Mouse (Mus musculus): ENCODE results near the gene Adam1a. TPM values are rescaled to one million over a fixed set of nuclear protein-coding genes. Genes with fewer than 3 reads are reported as not detected.

Adam1a gene
- polyA plus RNA-seq (2014; fragmentation: Illumina TruSeq; extraction: RNeasy Lipid Tissue Mini Kit (QIAGEN cat#74804); ENCODE audit: low read depth, low replicate concordance) = 6.5 TPM

GRCm38 (mm10) chr5:121544910-121545792, at the start of gene Adam1a, which contains the start of gene Gm42878:
TSS of gene Adam1a (minus strand) at chr5:121545482.
TSS of gene Gm42878 (minus strand) at chr5:121545482.

GRCm38 (mm10) chr5:121593451-121594401, 48.4 kb upstream of the Adam1a start, which contains the start of gene Aldh2:
TSS of gene Aldh2 (minus strand) at chr5:121593824.

GRCm38 (mm10) chr5:121545793-121546529, 679 bp upstream of the Adam1a start, which contains the start of gene Mapkapk5:
TSS of gene Mapkapk5 (minus strand) at chr5:121545905.

GRCm38 (mm10) chr5:121503231-121503630, 42.1 kb downstream of the Adam1a start, which contains the start of gene Adam1b:
TSS of gene Adam1b (minus strand) at chr5:121503435.

Other genes with a start within 250 kb of the Adam1a start
- gene Trafd1, start 159.8 kb downstream of the Adam1a start, polyA plus RNA-seq (2014; fragmentation: Illumina TruSeq; extraction: RNeasy Lipid Tissue Mini Kit (QIAGEN cat#74804); ENCODE audit: low read depth, low replicate concordance) = 79.0 TPM
- 10.2 TPM for gene Naa25, start 147.5 kb downstream of the Adam1a start, polyA plus RNA-seq (2014; fragmentation: Illumina TruSeq; extraction: RNeasy Lipid Tissue Mini Kit (QIAGEN cat#74804); ENCODE audit: low read depth, low replicate concordance)
- 4.9 TPM for gene Tmem116, start 93.6 kb downstream of the Adam1a start, polyA plus RNA-seq (2014; fragmentation: Illumina TruSeq; extraction: RNeasy Lipid Tissue Mini Kit (QIAGEN cat#74804); ENCODE audit: low read depth, low replicate concordance)
- gene Erp29, start 93.0 kb downstream of the Adam1a start, polyA plus RNA-seq (2014; fragmentation: Illumina TruSeq; extraction: RNeasy Lipid Tissue Mini Kit (QIAGEN cat#74804); ENCODE audit: low read depth, low replicate concordance) = 212 TPM
- 2.4 TPM for gene Adam1b, start 42.0 kb downstream of the Adam1a start, polyA plus RNA-seq (2014; fragmentation: Illumina TruSeq; extraction: RNeasy Lipid Tissue Mini Kit (QIAGEN cat#74804); ENCODE audit: low read depth, low replicate concordance)
- not detected for gene Gm42878, start within 50 bp of the Adam1a start, polyA plus RNA-seq (2014; fragmentation: Illumina TruSeq; extraction: RNeasy Lipid Tissue Mini Kit (QIAGEN cat#74804); ENCODE audit: low read depth, low replicate concordance)
- gene Mapkapk5, start 423 bp upstream of the Adam1a start, polyA plus RNA-seq (2014; fragmentation: Illumina TruSeq; extraction: RNeasy Lipid Tissue Mini Kit (QIAGEN cat#74804); ENCODE audit: low read depth, low replicate concordance) = 58.8 TPM
- gene Aldh2, start 48.3 kb upstream of the Adam1a start, polyA plus RNA-seq (2014; fragmentation: Illumina TruSeq; extraction: RNeasy Lipid Tissue Mini Kit (QIAGEN cat#74804); ENCODE audit: low read depth, low replicate concordance) = 893 TPM
- gene Acad12, start 73.5 kb upstream of the Adam1a start, polyA plus RNA-seq (2014; fragmentation: Illumina TruSeq; extraction: RNeasy Lipid Tissue Mini Kit (QIAGEN cat#74804); ENCODE audit: low read depth, low replicate concordance) = 19.0 TPM
- gene Acad10, start 115.0 kb upstream of the Adam1a start, polyA plus RNA-seq (2014; fragmentation: Illumina TruSeq; extraction: RNeasy Lipid Tissue Mini Kit (QIAGEN cat#74804); ENCODE audit: low read depth, low replicate concordance) = 12.7 TPM
- 37.9 TPM for gene Brap, start 115.1 kb upstream of the Adam1a start, polyA plus RNA-seq (2014; fragmentation: Illumina TruSeq; extraction: RNeasy Lipid Tissue Mini Kit (QIAGEN cat#74804); ENCODE audit: low read depth, low replicate concordance)
- gene Atxn2, start 165.9 kb upstream of the Adam1a start, polyA plus RNA-seq (2014; fragmentation: Illumina TruSeq; extraction: RNeasy Lipid Tissue Mini Kit (QIAGEN cat#74804); ENCODE audit: low read depth, low replicate concordance) = 76.9 TPM